Mouse (Mus musculus): ENCODE measurements at regions not wholly inside any gene's neighbourhood (a gene's known extent, or its start where the extent isn't known, plus 50 kb on each side); places are given as distances from the start of the nearest gene placed in this dataset.
A peak's percentile ranks its signal among the peaks of the same experiment; 100 is the strongest.

DNA sequence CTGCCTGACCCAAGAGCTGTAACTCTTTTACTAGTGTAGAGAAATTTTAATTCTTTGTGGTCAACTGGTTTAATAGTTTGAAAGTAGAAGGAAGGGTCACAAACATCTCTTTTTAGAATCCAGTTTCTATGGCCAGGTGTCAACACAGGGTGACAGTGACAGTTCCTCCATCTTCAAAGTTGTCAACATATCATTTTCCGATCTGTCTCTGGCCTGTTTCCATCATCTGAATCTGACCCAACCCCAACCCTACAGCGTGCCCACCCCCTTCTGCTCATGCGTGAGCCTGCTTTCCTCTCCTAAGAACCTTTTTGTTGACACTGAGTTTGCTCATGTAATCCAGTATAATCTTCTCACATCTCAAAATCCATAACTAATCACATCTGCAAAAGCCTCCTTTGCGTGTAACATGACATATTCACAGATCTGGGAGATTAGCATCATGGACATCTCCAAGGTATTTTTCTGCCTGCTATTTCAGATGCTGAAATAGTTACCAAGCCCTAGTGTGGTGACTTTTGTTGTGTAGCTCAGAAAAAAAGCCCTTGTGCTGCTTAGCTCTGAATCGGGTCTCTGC is 168.4 kb downstream of the B3gnt2 start:
- 77% methylated on average over 5 of the region's 5 CpGs for WGBS
- ATAC-seq (ENCODE audit: insufficient number of reproducible peaks, insufficient read depth, low FRiP score, low read depth): no peak

DNA sequence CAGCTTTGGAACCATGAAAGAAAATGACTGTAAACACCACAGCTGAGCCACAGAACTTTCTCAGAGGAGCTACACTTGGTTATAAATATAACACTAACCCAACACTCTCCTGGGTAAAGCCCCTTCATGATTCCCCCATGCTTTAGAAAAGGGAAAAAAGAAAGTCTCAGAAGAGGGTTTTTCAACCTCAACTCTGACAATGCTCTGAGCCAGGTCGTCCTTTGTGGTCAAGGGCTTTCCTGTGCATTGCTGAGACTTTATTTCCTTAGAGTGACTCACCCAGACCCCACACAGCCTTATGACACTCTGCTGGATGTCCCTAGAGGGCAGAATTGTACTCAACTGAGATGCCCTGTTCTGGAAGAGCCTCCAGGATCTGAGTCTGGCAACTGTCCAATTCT is 167.8 kb downstream of the B3gnt2 start:
- Histone ChIP-seq H3K27ac (replicated peaks in 1 of 2; ENCODE audit: control insufficient read depth in 1 of 2, insufficient read depth in 1 of 2, low read depth in 2 of 2, low read length in 2 of 2) (no peak overlapping the region), H3K9ac (ENCODE audit: low read length) (no peak overlapping the region), H3K4me2 (ENCODE audit: low read length) (no peak overlapping the region), H3K27me3 (ENCODE audit: control insufficient read depth, insufficient read depth, low read length) (no peaks in the 10 kb centered on the region), H3K4me1 (ENCODE audit: control insufficient read depth in 2 of 2, insufficient read depth in 2 of 2, low read length in 2 of 2) (peaks cover 5% of the 10 kb centered on the region in 2 experiments; a peak in 2 of 4 replicates), H3K36me3 (ENCODE audit: control insufficient read depth, insufficient read depth, low read length) (no peaks in the 10 kb centered on the region), H3K9me3 (ENCODE audit: control insufficient read depth, low read length) (no peaks in the 10 kb centered on the region), H3K4me3 (ENCODE audit: control insufficient read depth in 1 of 2, insufficient read depth in 1 of 2, low read depth in 1 of 2, low read length in 2 of 2) (no peak overlapping the region)
- WGBS: 30% methylated on average over 1 of the region's 1 CpGs
- ATAC-seq (ENCODE audit: insufficient number of reproducible peaks, insufficient read depth, low FRiP score, low read depth): no peak

More for the DNA sequence above, 168.4 kb downstream of the B3gnt2 start:
- no peaks in the 10 kb centered on the region for H3K27me3 ChIP-seq (ENCODE audit: control insufficient read depth, insufficient read depth, low read length)
- no peaks in the 10 kb centered on the region for H3K36me3 ChIP-seq (ENCODE audit: control insufficient read depth, insufficient read depth, low read length)
- H3K9me3 ChIP-seq (ENCODE audit: control insufficient read depth, low read length): no peaks in the 10 kb centered on the region
- H3K4me1 ChIP-seq (ENCODE audit: control insufficient read depth in 2 of 2, insufficient read depth in 2 of 2, low read length in 2 of 2): peaks cover 5% of the 10 kb centered on the region in 2 experiments; a peak in 2 of 4 replicates
- no peak overlapping the region for H3K4me3 ChIP-seq (ENCODE audit: control insufficient read depth in 1 of 2, insufficient read depth in 1 of 2, low read depth in 1 of 2, low read length in 2 of 2)
- H3K4me2 ChIP-seq (ENCODE audit: low read length): no peak overlapping the region
- H3K9ac ChIP-seq (ENCODE audit: low read length): no peak overlapping the region
- H3K27ac ChIP-seq (replicated peaks in 1 of 2; ENCODE audit: control insufficient read depth in 1 of 2, insufficient read depth in 1 of 2, low read depth in 2 of 2, low read length in 2 of 2): no peak overlapping the region

DNA sequence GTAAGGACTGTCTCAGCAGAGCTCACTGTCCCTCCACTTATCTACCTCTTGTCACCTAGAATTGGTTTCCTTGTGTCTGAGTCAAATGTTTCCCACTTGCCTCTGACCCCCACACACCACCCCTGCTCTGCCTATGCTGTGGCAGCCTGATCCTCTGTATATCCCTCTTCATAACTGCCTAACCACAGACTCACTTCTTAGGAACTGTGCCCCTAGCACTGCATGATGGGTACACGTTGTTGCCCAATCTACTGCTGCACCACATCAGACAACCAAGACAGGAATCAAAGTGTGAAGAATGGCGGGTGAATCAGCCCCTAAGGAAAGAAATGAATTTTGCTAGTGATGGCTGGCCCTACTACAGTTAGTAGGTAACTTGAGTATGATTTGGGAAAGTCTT is 167.4 kb downstream of the B3gnt2 start:
- no peak overlapping the region for H3K4me3 ChIP-seq (ENCODE audit: control insufficient read depth in 1 of 2, insufficient read depth in 1 of 2, low read depth in 1 of 2, low read length in 2 of 2)
- WGBS: 88% methylated on average over 2 of the region's 2 CpGs

GRCm38 (mm10) chr11:22693984-22694383 is 166.8 kb downstream of the B3gnt2 start:
- no peak for ATAC-seq (ENCODE audit: insufficient number of reproducible peaks, insufficient read depth, low FRiP score, low read depth)
- no peak overlapping the region for H3K4me3 ChIP-seq (ENCODE audit: control insufficient read depth in 1 of 2, insufficient read depth in 1 of 2, low read depth in 1 of 2, low read length in 2 of 2)
- 84% methylated on average over 2 of the region's 2 CpGs for WGBS
- no peaks in the 10 kb centered on the region for H3K9me3 ChIP-seq (ENCODE audit: control insufficient read depth, low read length)
- H3K4me1 ChIP-seq (ENCODE audit: control insufficient read depth in 2 of 2, insufficient read depth in 2 of 2, low read length in 2 of 2): peaks cover 5% of the 10 kb centered on the region in 2 experiments; a peak in 2 of 4 replicates
- no peak overlapping the region for H3K4me2 ChIP-seq (ENCODE audit: low read length)
- no peak overlapping the region for H3K27ac ChIP-seq (replicated peaks in 1 of 2; ENCODE audit: control insufficient read depth in 1 of 2, insufficient read depth in 1 of 2, low read depth in 2 of 2, low read length in 2 of 2)
- no peaks in the 10 kb centered on the region for H3K36me3 ChIP-seq (ENCODE audit: control insufficient read depth, insufficient read depth, low read length)
- H3K9ac ChIP-seq (ENCODE audit: low read length): no peak overlapping the region
- H3K27me3 ChIP-seq (ENCODE audit: control insufficient read depth, insufficient read depth, low read length): no peaks in the 10 kb centered on the region

More for the DNA sequence above, 167.4 kb downstream of the B3gnt2 start:
- no peak overlapping the region for H3K27ac ChIP-seq (replicated peaks in 1 of 2; ENCODE audit: control insufficient read depth in 1 of 2, insufficient read depth in 1 of 2, low read depth in 2 of 2, low read length in 2 of 2)
- no peaks in the 10 kb centered on the region for H3K27me3 ChIP-seq (ENCODE audit: control insufficient read depth, insufficient read depth, low read length)
- ATAC-seq (ENCODE audit: insufficient number of reproducible peaks, insufficient read depth, low FRiP score, low read depth): no peak
- H3K36me3 ChIP-seq (ENCODE audit: control insufficient read depth, insufficient read depth, low read length): no peaks in the 10 kb centered on the region
- H3K4me1 ChIP-seq (ENCODE audit: control insufficient read depth in 2 of 2, insufficient read depth in 2 of 2, low read length in 2 of 2): peaks cover 5% of the 10 kb centered on the region in 2 experiments; a peak in 2 of 4 replicates
- H3K9ac ChIP-seq (ENCODE audit: low read length): no peak overlapping the region
- no peaks in the 10 kb centered on the region for H3K9me3 ChIP-seq (ENCODE audit: control insufficient read depth, low read length)
- H3K4me2 ChIP-seq (ENCODE audit: low read length): no peak overlapping the region

DNA sequence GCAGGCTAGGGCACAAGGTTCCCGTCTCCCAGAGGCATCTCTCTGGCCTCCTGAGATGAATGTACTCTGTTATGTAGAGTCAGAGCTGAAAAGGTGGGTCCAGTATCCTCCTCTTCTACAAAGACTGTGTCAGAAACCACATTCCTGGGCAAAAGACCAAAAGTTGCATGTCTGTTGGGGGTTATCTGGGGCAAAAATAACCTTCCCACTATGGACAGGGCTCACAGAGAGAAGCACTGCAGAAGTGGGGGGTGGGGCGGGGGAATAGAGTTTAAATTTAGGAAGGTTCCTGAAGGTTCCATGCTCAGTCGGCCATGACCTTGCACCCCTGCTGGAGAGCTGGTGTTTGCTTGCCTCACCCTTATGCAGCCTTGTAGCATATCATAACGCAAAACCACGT is 165.9 kb downstream of the B3gnt2 start:
- H3K9me3 ChIP-seq (ENCODE audit: control insufficient read depth, low read length): no peaks in the 10 kb centered on the region
- H3K4me3 ChIP-seq (ENCODE audit: control insufficient read depth in 1 of 2, insufficient read depth in 1 of 2, low read depth in 1 of 2, low read length in 2 of 2): no peak overlapping the region
- no peaks in the 10 kb centered on the region for H3K36me3 ChIP-seq (ENCODE audit: control insufficient read depth, insufficient read depth, low read length)
- H3K4me2 ChIP-seq (ENCODE audit: low read length): no peak overlapping the region
- ATAC-seq (ENCODE audit: insufficient number of reproducible peaks, insufficient read depth, low FRiP score, low read depth): no peak
- H3K9ac ChIP-seq (ENCODE audit: low read length): no peak overlapping the region
- no peaks in the 10 kb centered on the region for H3K27me3 ChIP-seq (ENCODE audit: control insufficient read depth, insufficient read depth, low read length)
- H3K27ac ChIP-seq (replicated peaks in 1 of 2; ENCODE audit: control insufficient read depth in 1 of 2, insufficient read depth in 1 of 2, low read depth in 2 of 2, low read length in 2 of 2): peak overlapping the region; percentile 1 to 25; a peak in 2 of 4 replicates
- 54% methylated on average over 5 of the region's 5 CpGs for WGBS
- peaks cover 5% of the 10 kb centered on the region in 2 experiments; a peak in 2 of 4 replicates for H3K4me1 ChIP-seq (ENCODE audit: control insufficient read depth in 2 of 2, insufficient read depth in 2 of 2, low read length in 2 of 2)

DNA sequence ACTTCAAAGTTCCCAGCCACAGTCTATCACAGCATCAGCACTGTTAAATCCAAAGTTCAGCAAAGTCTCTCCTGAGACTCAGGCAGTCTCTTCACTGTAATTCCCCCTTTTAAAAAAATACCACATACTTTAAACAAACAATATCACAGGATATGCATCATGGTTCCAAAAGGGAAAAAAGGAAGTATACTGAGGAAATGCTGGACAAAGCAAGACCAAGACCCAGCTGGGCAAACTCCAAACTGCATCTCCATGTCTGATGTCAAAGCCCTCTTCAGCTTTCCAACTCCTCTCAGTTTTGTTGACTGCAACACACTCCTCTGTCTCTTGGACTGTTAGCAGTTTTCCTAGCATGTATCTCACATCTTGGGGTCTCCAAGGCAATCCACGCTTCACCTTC is 165.5 kb downstream of the B3gnt2 start:
- H3K36me3 ChIP-seq (ENCODE audit: control insufficient read depth, insufficient read depth, low read length): no peaks in the 10 kb centered on the region
- H3K9me3 ChIP-seq (ENCODE audit: control insufficient read depth, low read length): no peaks in the 10 kb centered on the region
- no peak overlapping the region for H3K4me2 ChIP-seq (ENCODE audit: low read length)
- 0 out of 4 replicates have a peak overlapping the region, but pooled peaks of 1 of the 2 experiments have one; percentile 20 for H3K27ac ChIP-seq (replicated peaks in 1 of 2; ENCODE audit: control insufficient read depth in 1 of 2, insufficient read depth in 1 of 2, low read depth in 2 of 2, low read length in 2 of 2)
- H3K27me3 ChIP-seq (ENCODE audit: control insufficient read depth, insufficient read depth, low read length): no peaks in the 10 kb centered on the region
- peaks cover 5% of the 10 kb centered on the region in 2 experiments; a peak in 2 of 4 replicates for H3K4me1 ChIP-seq (ENCODE audit: control insufficient read depth in 2 of 2, insufficient read depth in 2 of 2, low read length in 2 of 2)
- no peak overlapping the region for H3K4me3 ChIP-seq (ENCODE audit: control insufficient read depth in 1 of 2, insufficient read depth in 1 of 2, low read depth in 1 of 2, low read length in 2 of 2)
- ATAC-seq (ENCODE audit: insufficient number of reproducible peaks, insufficient read depth, low FRiP score, low read depth): no peak
- H3K9ac ChIP-seq (ENCODE audit: low read length): no peak overlapping the region
- 74% methylated on average over 1 of the region's 1 CpGs for WGBS

- ATAC-seq (ENCODE audit: insufficient number of reproducible peaks, insufficient read depth, low FRiP score, low read depth): no peak
- Histone ChIP-seq H3K27me3 (ENCODE audit: control insufficient read depth, insufficient read depth, low read length) (no peaks in the 10 kb centered on the region), H3K36me3 (ENCODE audit: control insufficient read depth, insufficient read depth, low read length) (no peaks in the 10 kb centered on the region), H3K4me1 (ENCODE audit: control insufficient read depth in 2 of 2, insufficient read depth in 2 of 2, low read length in 2 of 2) (peaks cover 5% of the 10 kb centered on the region in 2 experiments; a peak in 2 of 4 replicates), H3K4me2 (ENCODE audit: low read length) (no peak overlapping the region), H3K27ac (replicated peaks in 1 of 2; ENCODE audit: control insufficient read depth in 1 of 2, insufficient read depth in 1 of 2, low read depth in 2 of 2, low read length in 2 of 2) (no peak overlapping the region), H3K9me3 (ENCODE audit: control insufficient read depth, low read length) (no peaks in the 10 kb centered on the region), H3K9ac (ENCODE audit: low read length) (no peak overlapping the region), H3K4me3 (ENCODE audit: control insufficient read depth in 1 of 2, insufficient read depth in 1 of 2, low read depth in 1 of 2, low read length in 2 of 2) (no peak overlapping the region)
- 70% methylated on average over 5 of the region's 5 CpGs for WGBS
These were observed 162.5 kb downstream of the B3gnt2 start for GRCm38 (mm10) chr11:22698057-22698941.

Measured in heart, embryonic 14.5 days (tissue).